Mouse (Mus musculus) hindbrain, postnatal 0 days (tissue): ENCODE results near the gene Gse1. TPM values are rescaled to one million over a fixed set of nuclear protein-coding genes. Genes with fewer than 3 reads are reported as not detected.

Experiments
- ATAC-seq: fragments of 200-750 bp; cut with Nextera tagmentation; 2 replicates; pipeline ENCODE4 v1.8.0; 2017; ENCODE audit warnings: mild to moderate bottlenecking, moderate TSS enrichment, moderate library complexity
- DNase-seq: peaks from one replicate; pipeline ENCODE4 v3.0.0-alpha.2; 2015; ENCODE audit warnings: low spot score
- H3K27ac ChIP-seq: fragments of 300-500 bp; sonication (generic); 2 replicates; pipeline ENCODE4 v1.5.1; 2014; ENCODE audit warnings: mild to moderate bottlenecking
- H3K27me3 ChIP-seq: fragments of 300-500 bp; sonication (generic); 2 replicates; pipeline ENCODE4 v1.6.1; 2014; ENCODE audit warnings: low read length, mixed read lengths; ENCODE audit not compliant: insufficient read depth
- H3K36me3 ChIP-seq: fragments of 300-500 bp; sonication (generic); 2 replicates; pipeline ENCODE4 v1.6.1; 2014; ENCODE audit warnings: low read length, mixed read lengths; ENCODE audit not compliant: insufficient read depth
- H3K4me1 ChIP-seq: fragments of 300-500 bp; sonication (generic); 2 replicates; pipeline ENCODE4 v1.6.1; 2014; ENCODE audit warnings: antibody characterized with exemption, low read length, mixed read lengths; ENCODE audit not compliant: insufficient read depth
- H3K4me2 ChIP-seq: fragments of 300-500 bp; sonication (generic); 2 replicates; pipeline ENCODE4 v1.6.1; 2014; ENCODE audit warnings: low read depth, mild to moderate bottlenecking, low read length, moderate library complexity, mixed read lengths
- H3K4me3 ChIP-seq: fragments of 300-500 bp; sonication (generic); 2 replicates; pipeline ENCODE4 v1.5.1; 2014; ENCODE audit warnings: low read length
- H3K9ac ChIP-seq: fragments of 300-500 bp; sonication (generic); replicated peaks from 2 replicates; pipeline ENCODE4 v1.6.1; 2014; ENCODE audit warnings: mild to moderate bottlenecking, low read length, moderate library complexity, mixed read lengths
- H3K9me3 ChIP-seq: fragments of 300-500 bp; sonication (generic); 2 replicates; pipeline ENCODE4 v1.6.1; 2016; ENCODE audit warnings: low read length, mixed read lengths
- CTCF ChIP-seq: IDR thresholded peaks from 2 replicates; pipeline ENCODE4 v1.5.1; 2016; ENCODE audit warnings: antibody characterized with exemption, control low read depth, low read depth
- WGBS: fragments of 180-500 bp; shearing (Covaris S2); extraction: QIAGEN DNeasy Blood & Tissue Kit; methylation state at CpG from one replicate; pipeline ENCODE4 v1.1.7; 2014; 5-methylcytosine and 5-hydroxymethylcytosine counted together
- polyA plus RNA-seq: library from polyadenylated mRNA; unstranded; fragments of >200 nt; fragmentation: Nextera tagmentation; extraction: Ambion mirVana; gene quantifications from 2 replicates; pipeline ENCODE4 v1.2.1, GENCODE M21; 2015
- total RNA-seq: library from RNA; depleted of rRNA; stranded (reverse); fragments of >200 nt; gene quantifications from 2 replicates; pipeline ENCODE4 v1.2.3, GENCODE M21; 2014

Gene Gse1
- total and polyA plus RNA-seq, 2 experiments from 2014 or later: 13.4 to 48.3 TPM

DNA sequence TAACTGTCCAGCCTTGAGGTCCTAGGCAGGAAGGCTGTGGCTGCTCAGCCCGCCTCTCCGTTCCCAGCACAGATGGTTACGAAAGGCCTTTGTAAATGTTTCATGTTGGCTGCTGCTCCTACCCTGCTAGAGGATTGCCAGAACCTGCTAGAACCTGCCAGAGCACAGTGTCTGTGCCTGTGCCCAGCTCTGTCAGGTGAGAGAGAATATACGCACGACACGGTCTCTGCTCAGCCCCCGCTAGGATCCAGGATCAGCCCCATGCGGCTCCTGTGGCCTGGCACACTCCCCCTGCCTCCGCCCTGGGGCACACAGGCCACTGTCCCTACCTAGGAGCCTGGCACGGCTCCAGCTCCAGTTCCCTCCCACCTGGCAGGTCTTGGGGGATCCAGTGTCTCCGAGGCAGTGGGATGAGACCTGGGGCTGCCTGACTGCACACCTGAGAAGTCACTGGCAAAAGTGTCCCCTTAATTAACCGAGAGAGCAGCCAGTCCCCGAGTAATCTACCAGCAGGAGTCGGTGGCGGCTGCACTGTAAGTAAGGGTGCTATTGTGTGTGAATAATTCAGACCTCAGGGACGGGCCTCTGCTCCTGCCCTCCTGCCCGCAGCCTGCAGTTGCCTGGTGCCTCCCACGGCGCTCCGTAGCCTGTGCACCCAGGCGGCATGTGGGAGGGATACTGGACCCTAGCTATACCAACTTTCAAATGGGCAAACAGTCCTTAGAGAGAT lies 209.6 kb downstream of the Gse1 start:
- DNase-seq (no peak), ATAC-seq (0 out of 2 replicates have a peak, but pooled peaks have one; percentile 22)
- Histone ChIP-seq H3K36me3 (no peaks in the 10 kb centered on the region), H3K27me3 (no peaks in the 10 kb centered on the region), H3K4me2 (no peak overlapping the region), H3K9me3 (no peaks in the 10 kb centered on the region), H3K4me1 (peaks cover 40% of the 10 kb centered on the region), H3K4me3 (no peak overlapping the region), H3K27ac (peak overlapping the region; percentile 64), H3K9ac (no peak overlapping the region)
- WGBS: 45% methylated on average over 21 of the region's 21 CpGs
- TF ChIP-seq CTCF: no peak

DNA sequence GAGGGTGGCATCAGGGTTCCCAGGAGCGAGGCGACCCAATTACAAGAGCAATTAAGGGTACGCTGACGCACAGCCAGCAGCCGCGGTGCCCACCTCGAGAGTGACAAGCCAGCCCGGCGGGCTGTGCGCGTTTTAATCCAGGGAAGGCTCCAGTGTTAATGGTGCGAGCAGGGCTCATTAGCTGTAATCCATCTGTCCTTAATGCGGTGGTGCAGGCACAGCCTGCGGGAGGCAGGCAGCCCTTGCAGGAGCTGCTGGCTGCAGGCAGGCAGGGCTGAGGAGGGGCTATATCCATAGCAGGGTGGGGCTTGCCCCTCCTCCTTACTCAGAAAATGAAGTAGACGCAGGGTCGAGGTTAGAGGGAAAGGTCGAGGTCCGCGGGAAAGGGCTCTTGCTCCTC lies 211.1 kb downstream of the Gse1 start:
- Histone ChIP-seq H3K36me3 (no peaks in the 10 kb centered on the region), H3K9ac (no peak overlapping the region), H3K27ac (peak overlapping the region; percentile 45), H3K4me1 (peaks cover 40% of the 10 kb centered on the region), H3K27me3 (no peaks in the 10 kb centered on the region), H3K4me3 (no peak overlapping the region), H3K4me2 (no peak overlapping the region), H3K9me3 (no peaks in the 10 kb centered on the region)
- TF ChIP-seq CTCF: no peak
- ATAC-seq (peak; percentile 51), DNase-seq (peak; percentile 77)
- WGBS: 16% methylated on average over 19 of the region's 19 CpGs

DNA sequence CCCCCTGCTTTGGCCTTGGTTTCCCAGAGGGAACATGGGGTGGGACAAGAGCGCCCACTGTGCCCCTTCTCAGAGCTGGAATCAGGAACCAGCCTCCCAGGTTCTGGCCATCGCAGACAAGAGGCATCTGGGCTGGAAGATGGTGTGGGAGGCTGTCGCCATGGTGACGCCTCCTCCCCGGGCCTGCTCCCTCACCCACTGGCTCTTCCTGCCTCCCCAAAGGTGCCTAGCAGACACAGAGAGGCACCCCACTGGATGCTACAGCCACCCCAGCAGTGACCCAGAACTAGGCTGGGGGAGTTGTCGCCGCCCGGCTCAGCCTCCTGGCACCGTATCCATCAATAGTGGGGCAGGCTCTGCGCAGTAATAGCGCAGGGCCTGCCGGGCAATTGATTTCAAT lies 212.5 kb downstream of the Gse1 start:
- Histone ChIP-seq H3K27ac (0 out of 2 replicates have a peak overlapping the region, but pooled peaks have one; percentile 20), H3K27me3 (no peaks in the 10 kb centered on the region), H3K4me3 (no peak overlapping the region), H3K4me2 (no peak overlapping the region), H3K9ac (no peak overlapping the region; the same call in 1 of the 2 replicates), H3K36me3 (no peaks in the 10 kb centered on the region), H3K4me1 (peaks cover 40% of the 10 kb centered on the region), H3K9me3 (no peaks in the 10 kb centered on the region)
- no peak for TF ChIP-seq CTCF
- DNase-seq: no peak
- 52% methylated on average over 12 of the region's 12 CpGs for WGBS
- peak; percentile 31; the same call in 1 of the 2 replicates for ATAC-seq

DNA sequence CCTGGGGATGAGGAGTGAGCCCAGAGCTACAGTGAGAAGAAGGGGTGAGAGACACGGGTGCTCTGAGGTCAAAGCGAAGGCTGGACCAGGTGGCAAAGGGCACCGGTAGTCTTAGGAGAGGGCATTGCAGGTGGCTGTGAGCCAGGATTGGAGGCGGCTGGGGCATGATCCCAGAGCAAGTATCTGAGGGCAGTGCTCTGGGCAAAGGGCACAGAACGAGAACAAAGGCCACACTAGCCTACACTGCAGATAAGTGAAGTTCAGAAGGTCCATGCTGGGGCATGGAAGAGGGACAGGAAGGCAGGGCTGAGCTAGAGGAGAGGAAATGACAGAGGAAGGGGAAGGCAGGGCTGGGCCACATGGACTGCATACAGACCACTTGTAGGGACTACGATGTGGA lies 213.4 kb downstream of the Gse1 start:
- Histone ChIP-seq H3K9ac (no peak overlapping the region), H3K36me3 (no peaks in the 10 kb centered on the region), H3K27me3 (no peaks in the 10 kb centered on the region), H3K4me3 (no peak overlapping the region), H3K9me3 (no peaks in the 10 kb centered on the region), H3K4me2 (no peak overlapping the region), H3K4me1 (peaks cover 39% of the 10 kb centered on the region), H3K27ac (no peak overlapping the region)
- ATAC-seq (no peak), DNase-seq (no peak)
- TF ChIP-seq CTCF: no peak
- 75% methylated on average over 6 of the region's 6 CpGs for WGBS

DNA sequence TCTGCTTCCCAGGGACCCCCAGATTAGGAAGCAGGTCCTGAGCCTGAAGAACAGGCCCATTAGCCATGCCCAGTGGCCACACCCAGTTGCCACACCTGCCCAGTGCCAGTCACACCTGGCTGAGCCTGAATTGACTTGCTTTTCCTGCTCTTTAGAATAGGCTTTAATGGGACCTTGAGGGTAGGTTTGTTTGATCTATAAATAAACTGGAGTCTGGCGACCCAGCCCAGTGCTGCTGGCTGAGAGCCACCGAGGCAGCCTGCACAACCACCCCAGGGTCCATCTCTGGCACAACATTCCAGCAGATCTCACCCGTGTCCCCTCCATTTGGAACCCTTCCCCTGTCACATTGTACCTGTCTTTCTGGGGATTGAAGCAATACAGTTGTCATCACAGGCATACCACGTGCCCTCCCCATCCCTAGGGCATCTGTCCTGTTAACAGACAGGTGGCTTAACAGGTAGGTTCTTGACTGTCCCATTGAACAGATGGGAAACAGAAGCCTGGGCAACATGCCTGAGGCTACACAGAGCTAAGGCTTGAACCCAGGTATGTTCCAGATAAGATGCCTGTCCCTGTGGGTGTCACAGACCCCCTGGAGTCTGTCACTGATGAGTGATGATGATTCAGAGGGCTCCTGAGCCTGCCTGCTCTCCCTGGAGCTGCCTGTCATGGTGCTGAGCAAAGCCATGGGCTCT lies 214.2 kb downstream of the Gse1 start:
- Histone ChIP-seq H3K4me2 (no peak overlapping the region), H3K36me3 (no peaks in the 10 kb centered on the region), H3K4me1 (peaks cover 35% of the 10 kb centered on the region), H3K27me3 (no peaks in the 10 kb centered on the region), H3K9me3 (no peaks in the 10 kb centered on the region), H3K27ac (no peak overlapping the region), H3K4me3 (no peak overlapping the region), H3K9ac (no peak overlapping the region)
- ATAC-seq (no peak), DNase-seq (no peak)
- TF ChIP-seq CTCF: no peak
- 52% methylated on average over 4 of the region's 4 CpGs for WGBS

DNA sequence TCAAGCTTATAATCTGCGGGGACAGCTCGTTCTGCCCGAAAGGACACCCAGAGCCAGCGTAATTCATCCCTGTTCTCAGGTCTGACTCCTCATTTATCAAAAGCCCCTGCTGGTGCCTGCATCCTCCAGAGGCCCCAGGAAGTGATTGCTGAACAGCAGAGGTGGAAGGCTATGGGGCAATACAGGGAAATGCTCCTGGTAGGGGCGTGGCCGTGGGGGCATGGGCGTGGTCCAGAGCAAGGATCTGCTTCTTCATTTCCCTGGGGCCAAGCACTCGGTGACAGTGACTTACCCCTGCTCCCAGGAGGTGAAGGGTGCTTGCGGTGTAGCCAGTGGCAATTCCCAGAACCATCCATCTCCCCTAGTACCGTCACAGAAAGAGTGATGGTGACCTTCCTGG lies 217.0 kb downstream of the Gse1 start:
- Histone ChIP-seq H3K36me3 (no peaks in the 10 kb centered on the region), H3K4me2 (no peak overlapping the region), H3K27ac (no peak overlapping the region), H3K9me3 (no peaks in the 10 kb centered on the region), H3K27me3 (no peaks in the 10 kb centered on the region), H3K9ac (no peak overlapping the region), H3K4me3 (no peak overlapping the region), H3K4me1 (peaks cover 20% of the 10 kb centered on the region)
- ATAC-seq: no peak
- no peak for TF ChIP-seq CTCF
- no peak for DNase-seq
- WGBS: 68% methylated on average over 10 of the region's 10 CpGs

DNA sequence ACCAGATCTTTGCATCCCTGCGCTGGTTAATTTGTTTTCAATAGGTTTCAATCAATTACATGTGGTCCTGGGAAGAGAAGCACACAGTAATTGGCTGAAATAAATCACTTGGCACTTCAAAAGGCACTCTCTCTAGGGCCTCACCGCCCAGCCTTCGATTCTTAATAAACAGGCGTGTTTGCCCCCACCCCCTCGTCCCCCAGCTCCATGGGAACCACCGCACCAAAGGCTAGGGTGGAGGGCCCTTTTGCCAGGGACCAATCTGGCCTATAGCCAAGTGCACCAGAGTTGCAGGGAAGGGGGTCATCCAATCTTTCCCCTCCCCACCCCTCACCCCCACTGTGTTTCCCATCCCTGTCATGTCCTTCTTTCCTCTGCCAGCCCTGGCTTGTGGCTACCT lies 219.9 kb downstream of the Gse1 start:
- no peak for TF ChIP-seq CTCF
- no peak overlapping the region for H3K4me2 ChIP-seq
- DNase-seq: no peak
- H3K27me3 ChIP-seq: no peaks in the 10 kb centered on the region
- H3K36me3 ChIP-seq: no peaks in the 10 kb centered on the region
- H3K9ac ChIP-seq: no peak overlapping the region
- H3K4me3 ChIP-seq: no peak overlapping the region
- H3K4me1 ChIP-seq: peaks cover 10% of the 10 kb centered on the region; the same call in 1 of the 2 replicates
- H3K27ac ChIP-seq: no peak overlapping the region
- no peak for ATAC-seq
- 28% methylated on average over 6 of the region's 6 CpGs for WGBS
- no peaks in the 10 kb centered on the region for H3K9me3 ChIP-seq
